Mouse (Mus musculus) myocyte (in vitro differentiated cells): ENCODE measurements around the gene Vcp. TPM values are rescaled to one million over a fixed set of nuclear protein-coding genes. Genes with fewer than 3 reads are reported as not detected.

Experiments used
- H3K27me3 ChIP-seq: one replicate; pipeline ENCODE4 v1.6.1; 2011; ENCODE audit not compliant: control insufficient read depth, insufficient read depth, insufficient read length
- H3K36me3 ChIP-seq: one replicate; pipeline ENCODE4 v1.6.1; 2011; ENCODE audit not compliant: control insufficient read depth, insufficient read depth
- H3K4me2 ChIP-seq: one replicate; pipeline ENCODE4 v1.6.1; 2011; ENCODE audit warnings: low read depth, control low read depth
- H3K4me3 ChIP-seq: one replicate; pipeline ENCODE4 v1.5.1; 2011; ENCODE audit warnings: mild to moderate bottlenecking, control low read depth, moderate library complexity
- H3K79me2 ChIP-seq: one replicate; pipeline ENCODE4 v1.6.1; 2011; ENCODE audit not compliant: control insufficient read depth, insufficient read depth
- H3ac ChIP-seq: one replicate; pipeline ENCODE4 v1.6.1; 2011; ENCODE audit not compliant: control insufficient read depth, insufficient read length
- CEBPB ChIP-seq: IDR thresholded peaks from 2 replicates; pipeline ENCODE4 v1.6.1; 2011; ENCODE audit warnings: mild to moderate bottlenecking, moderate library complexity; ENCODE audit not compliant: poor library complexity, insufficient read depth, severe bottlenecking
- E2F4 ChIP-seq: IDR thresholded peaks from one replicate; pipeline ENCODE4 v1.6.1; 2011; ENCODE audit warnings: mild to moderate bottlenecking, control low read depth, moderate library complexity; ENCODE audit not compliant: insufficient read depth
- MAX ChIP-seq: IDR thresholded peaks from one replicate; pipeline ENCODE4 v1.6.1; 2011; ENCODE audit warnings: low read depth, mild to moderate bottlenecking, control low read depth
- MYOD1 ChIP-seq, 3 experiments: IDR thresholded peaks; one replicate each; pipeline ENCODE4 v1.6.1; 2011; ENCODE audit warnings: control low read depth in 2 of 3, low read depth in 2 of 3, mild to moderate bottlenecking in 2 of 3, moderate library complexity in 1 of 3; ENCODE audit not compliant: insufficient read length in 2 of 3, control insufficient read depth in 1 of 3
- MYOG ChIP-seq, 3 experiments: IDR thresholded peaks; one replicate each; pipeline ENCODE4 v1.6.1; 2011; ENCODE audit warnings: control low read depth in 2 of 3, low read depth in 2 of 3, mild to moderate bottlenecking in 2 of 3; ENCODE audit not compliant: insufficient read length in 2 of 3, control insufficient read depth in 1 of 3, insufficient read depth in 1 of 3
- POLR2A ChIP-seq: IDR thresholded peaks from one replicate; pipeline ENCODE4 v1.6.1; 2011; ENCODE audit warnings: low read depth, mild to moderate bottlenecking, control low read depth, moderate library complexity; ENCODE audit not compliant: insufficient read length
- POLR2AphosphoS2 ChIP-seq: IDR thresholded peaks from one replicate; pipeline ENCODE4 v1.6.1; 2011; ENCODE audit warnings: low read depth, control low read depth; ENCODE audit not compliant: insufficient read length
- REST ChIP-seq: IDR thresholded peaks from one replicate; pipeline ENCODE4 v1.6.1; 2011; ENCODE audit warnings: mild to moderate bottlenecking, control low read depth, moderate library complexity; ENCODE audit not compliant: insufficient read depth, insufficient read length
- SRF ChIP-seq: IDR thresholded peaks from one replicate; pipeline ENCODE4 v1.6.1; 2011; ENCODE audit warnings: low read depth; ENCODE audit not compliant: control insufficient read depth, insufficient read length
- TCF12 ChIP-seq: IDR thresholded peaks from one replicate; pipeline ENCODE4 v1.6.1; 2011; ENCODE audit warnings: mild to moderate bottlenecking, control low read depth; ENCODE audit not compliant: poor library complexity, insufficient read depth, severe bottlenecking
- TCF3 ChIP-seq: IDR thresholded peaks from one replicate; pipeline ENCODE4 v1.6.1; 2011; ENCODE audit warnings: low read depth, control low read depth; ENCODE audit not compliant: insufficient read length
- USF1 ChIP-seq: IDR thresholded peaks from one replicate; pipeline ENCODE4 v1.6.1; 2011; ENCODE audit warnings: low read depth, mild to moderate bottlenecking, control low read depth, moderate library complexity
- polyA plus RNA-seq: library from polyadenylated mRNA; unstranded; fragments of >200 nt; fragmentation: generic; extraction: Trizol; gene quantifications from one replicate; pipeline ENCODE4 v1.2.1, GENCODE M21; 2012; ENCODE audit warnings: missing spikeins

The Vcp gene
- polyA plus RNA-seq, 1 experiment = 334 TPM

DNA sequence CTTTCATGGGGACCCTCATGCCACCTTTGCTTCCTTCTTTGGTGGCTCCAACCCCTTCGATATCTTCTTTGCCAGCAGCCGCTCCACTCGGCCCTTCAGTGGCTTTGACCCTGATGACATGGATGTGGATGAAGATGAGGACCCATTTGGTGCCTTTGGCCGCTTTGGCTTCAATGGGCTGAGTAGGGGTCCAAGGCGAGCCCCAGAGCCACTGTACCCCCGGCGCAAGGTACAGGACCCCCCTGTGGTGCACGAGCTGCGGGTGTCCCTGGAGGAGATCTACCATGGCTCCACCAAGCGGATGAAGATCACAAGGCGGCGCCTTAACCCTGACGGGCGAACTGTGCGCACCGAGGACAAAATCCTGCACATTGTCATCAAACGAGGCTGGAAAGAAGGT is 43.7 kb downstream of the Vcp start:
- Histone ChIP-seq H3K79me2 (no peaks in the 10 kb centered on the region), H3K4me2 (no peak overlapping the region), H3ac (no peak overlapping the region), H3K27me3 (no peaks in the 10 kb centered on the region), H3K4me3 (no peak overlapping the region), H3K36me3 (no peaks in the 10 kb centered on the region)
- no peak for TF ChIP-seq MYOD1 (IDR thresholded peaks at IDR 0.05; ENCODE audit: control insufficient read depth in 1 of 3, insufficient read length in 2 of 3, low read depth in 2 of 3)
- no peak for TF ChIP-seq CEBPB

DNA sequence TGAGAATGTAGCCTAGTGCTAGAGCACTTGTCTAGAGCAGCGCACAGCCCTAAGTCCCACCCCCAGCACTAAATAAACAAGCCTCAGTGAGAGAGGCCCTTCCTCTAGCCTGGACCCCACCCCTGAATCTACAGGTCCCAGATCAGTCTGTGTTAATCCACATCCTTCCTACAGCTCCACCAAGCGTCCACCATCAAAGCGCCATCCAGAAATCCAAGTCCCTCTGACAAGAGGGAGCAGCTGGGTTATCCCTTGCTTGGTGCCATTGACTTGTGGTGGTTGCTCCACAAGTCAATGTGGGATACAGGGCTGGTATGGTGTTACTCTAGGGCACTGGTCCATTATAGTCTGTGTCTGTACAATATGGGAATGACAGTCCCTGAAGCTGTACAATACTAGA is 45.1 kb downstream of the Vcp start:
- no peaks in the 10 kb centered on the region for H3K36me3 ChIP-seq
- TF ChIP-seq POLR2AphosphoS2 (no peak), MYOG (IDR thresholded peaks at IDR 0.05; ENCODE audit: control insufficient read depth in 1 of 3, insufficient read depth in 1 of 3, insufficient read length in 2 of 3, low read depth in 2 of 3) (peak in 1 of 3 experiments; percentile 57), MYOD1 (IDR thresholded peaks at IDR 0.05; ENCODE audit: control insufficient read depth in 1 of 3, insufficient read length in 2 of 3, low read depth in 2 of 3) (peak in 2 of 3 experiments; percentile 85 to 89)

DNA sequence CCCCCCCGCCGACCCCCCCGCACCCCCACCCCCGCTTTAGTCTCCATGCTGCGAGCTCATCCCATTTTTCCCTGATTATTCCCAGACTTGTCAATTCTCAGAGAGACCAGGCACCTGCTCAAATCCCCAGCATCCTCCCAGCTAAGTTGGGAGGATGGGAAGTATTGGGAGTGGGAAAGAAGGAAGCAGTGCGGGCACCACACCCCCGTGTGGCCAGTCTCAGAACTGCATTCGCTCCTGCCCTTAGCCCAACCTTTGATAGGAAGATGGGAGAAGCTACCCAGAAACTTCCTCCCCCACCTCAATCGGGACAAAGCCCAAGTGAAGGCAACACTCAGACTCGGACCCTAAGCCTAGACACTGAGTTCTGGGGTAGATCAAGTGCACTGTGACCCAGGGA is 46.0 kb downstream of the Vcp start:
- H3K36me3 ChIP-seq = no peaks in the 10 kb centered on the region
- H3K27me3 ChIP-seq = no peaks in the 10 kb centered on the region
- H3K4me3 ChIP-seq = peak overlapping the region; percentile 42
- H3K4me2 ChIP-seq = peak overlapping the region; percentile 71
- TF ChIP-seq MYOG (IDR thresholded peaks at IDR 0.05; ENCODE audit: control insufficient read depth in 1 of 3, insufficient read depth in 1 of 3, insufficient read length in 2 of 3, low read depth in 2 of 3) = no peak
- no peak for TF ChIP-seq USF1
- TF ChIP-seq SRF = no peak
- no peak for TF ChIP-seq TCF3
- TF ChIP-seq REST = no peak
- TF ChIP-seq TCF12 = no peak
- no peak for TF ChIP-seq MYOD1 (IDR thresholded peaks at IDR 0.05; ENCODE audit: control insufficient read depth in 1 of 3, insufficient read length in 2 of 3, low read depth in 2 of 3)
- TF ChIP-seq POLR2A = no peak
- TF ChIP-seq E2F4 = no peak
- TF ChIP-seq MAX = no peak
- TF ChIP-seq POLR2AphosphoS2 = no peak
- no peak for TF ChIP-seq CEBPB
- H3K79me2 ChIP-seq = peaks cover 7% of the 10 kb centered on the region
- no peak overlapping the region for H3ac ChIP-seq

More for the DNA sequence above, 45.1 kb downstream of the Vcp start:
- H3K4me2 ChIP-seq = peak overlapping the region; percentile 71
- H3K4me3 ChIP-seq = peak overlapping the region; percentile 42
- peaks cover 7% of the 10 kb centered on the region for H3K79me2 ChIP-seq
- no peak overlapping the region for H3ac ChIP-seq
- H3K27me3 ChIP-seq = no peaks in the 10 kb centered on the region

DNA sequence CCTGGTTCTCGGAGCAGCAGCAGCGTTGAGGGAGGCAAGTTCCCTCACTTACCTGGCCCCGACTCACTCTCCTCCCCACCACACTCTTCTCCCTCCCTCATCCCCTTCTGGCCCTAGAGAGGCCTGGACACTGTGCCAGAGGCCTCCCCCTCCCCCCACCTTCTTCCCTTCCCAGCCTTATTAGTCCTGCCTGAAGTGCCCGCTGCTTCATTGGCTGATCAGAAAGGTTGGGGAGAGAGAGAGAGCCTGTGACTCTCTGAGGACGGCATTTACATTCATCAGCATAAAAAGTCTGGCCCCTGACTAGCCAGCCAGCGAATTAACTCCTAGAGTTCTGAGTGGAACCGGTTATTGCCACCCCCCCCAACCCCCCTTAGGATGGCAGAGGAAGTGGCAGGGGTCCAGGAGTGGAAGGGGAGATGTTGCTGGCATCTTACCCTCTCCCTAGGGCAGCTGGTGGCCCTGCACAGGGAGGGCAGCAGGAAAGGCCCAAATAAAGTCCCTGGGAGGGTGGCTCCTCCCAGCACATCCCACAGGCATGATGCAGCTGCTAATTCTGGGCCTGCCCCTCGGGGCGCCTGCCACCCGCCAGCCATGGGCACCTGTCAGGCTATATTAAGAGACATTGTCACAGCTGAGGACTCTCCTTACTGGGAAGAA is 46.7 kb downstream of the Vcp start:
- Histone ChIP-seq H3K36me3 (no peaks in the 10 kb centered on the region), H3ac (no peak overlapping the region), H3K4me2 (peak overlapping the region; percentile 81), H3K4me3 (peak overlapping the region; percentile 42), H3K27me3 (no peaks in the 10 kb centered on the region), H3K79me2 (peaks cover 7% of the 10 kb centered on the region)
- TF ChIP-seq MYOD1 (IDR thresholded peaks at IDR 0.05; ENCODE audit: control insufficient read depth in 1 of 3, insufficient read length in 2 of 3, low read depth in 2 of 3) (peak in 2 of 3 experiments; percentile 94 to 97), TCF3 (peak; percentile 43), MAX (no peak), REST (no peak), MYOG (IDR thresholded peaks at IDR 0.05; ENCODE audit: control insufficient read depth in 1 of 3, insufficient read depth in 1 of 3, insufficient read length in 2 of 3, low read depth in 2 of 3) (peak; percentile 84 to 99 (median 92)), SRF (peak; percentile 96), POLR2A (peak; percentile 54), TCF12 (peak; percentile 51), POLR2AphosphoS2 (peak; percentile 74)

DNA sequence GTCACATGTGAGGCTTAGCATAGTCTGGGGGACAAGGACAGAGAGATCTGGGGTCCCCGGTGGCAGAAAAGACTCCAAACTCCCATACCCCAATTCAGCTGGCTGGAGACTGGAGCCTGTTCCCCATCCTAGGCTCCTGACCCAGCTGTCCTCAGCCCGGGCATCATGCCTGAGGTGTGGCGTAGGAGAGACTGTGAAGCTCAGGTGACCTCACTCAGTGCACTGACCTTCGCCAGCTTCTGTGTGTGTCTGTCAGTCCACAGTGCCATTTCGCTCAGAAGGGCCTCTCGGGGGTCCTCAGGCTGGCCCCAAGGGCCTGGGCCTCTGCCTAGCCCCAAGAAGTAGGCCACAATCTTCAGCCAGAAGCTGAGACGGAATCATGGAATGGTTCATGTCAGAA is 47.7 kb downstream of the Vcp start:
- peak overlapping the region; percentile 81 for H3K4me2 ChIP-seq
- H3K4me3 ChIP-seq = peak overlapping the region; percentile 42
- H3ac ChIP-seq = no peak overlapping the region
- H3K79me2 ChIP-seq = peaks cover 7% of the 10 kb centered on the region
- H3K27me3 ChIP-seq = no peaks in the 10 kb centered on the region
- no peaks in the 10 kb centered on the region for H3K36me3 ChIP-seq
- TF ChIP-seq E2F4 (no peak), MAX (no peak), POLR2AphosphoS2 (peak; percentile 32), TCF12 (no peak), CEBPB (no peak), SRF (no peak), MYOG (IDR thresholded peaks at IDR 0.05; ENCODE audit: control insufficient read depth in 1 of 3, insufficient read depth in 1 of 3, insufficient read length in 2 of 3, low read depth in 2 of 3) (peak in 2 of 3 experiments; percentile 6 to 70), MYOD1 (IDR thresholded peaks at IDR 0.05; ENCODE audit: control insufficient read depth in 1 of 3, insufficient read length in 2 of 3, low read depth in 2 of 3) (peak in 1 of 3 experiments; percentile 38), REST (no peak), POLR2A (peak; percentile 37), USF1 (no peak), TCF3 (no peak)
